Mouse (Mus musculus) T-helper 1 cell (primary cell): ENCODE results near the gene Sh2d2a.
"Not testable (repeated sequence)": the region's sequence is repeated elsewhere in the genome, so short reads cannot be mapped to it uniquely, and the experiment has no call there.

Source experiments
- in situ Hi-C: fragments of 300-600 bp; cut with MboI, MseI; formaldehyde crosslinking; loops from one replicate; pipeline ENCODE4 v1.15.1; 2025; ENCODE audit warnings: high pct_unique_total_duplicates

The Sh2d2a gene

GRCm38 (mm10) chr3:87855936-87856335 is 9.4 kb downstream of the Sh2d2a start:
- in situ Hi-C loops = no loop called here

DNA sequence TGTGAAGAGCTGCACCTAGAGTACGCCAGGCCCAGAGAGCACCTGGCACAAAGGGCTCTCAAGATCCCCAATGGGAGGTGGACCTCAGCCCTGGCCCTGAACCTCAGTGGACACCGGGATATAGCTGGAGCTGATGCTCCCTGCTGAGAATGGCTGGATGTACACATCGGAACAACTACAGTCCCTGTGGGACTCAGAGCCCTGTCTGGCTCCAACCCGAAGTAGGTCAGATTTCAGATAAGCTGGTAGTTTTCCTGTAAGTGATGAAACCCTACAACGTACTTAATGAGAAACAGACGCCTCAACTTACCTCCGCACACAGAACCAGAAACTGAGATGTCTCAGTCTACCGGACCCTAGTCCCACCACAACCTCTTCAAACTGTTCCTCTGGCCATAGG is 11.1 kb downstream of the Sh2d2a start:
- in situ Hi-C loops = no loop called here

DNA sequence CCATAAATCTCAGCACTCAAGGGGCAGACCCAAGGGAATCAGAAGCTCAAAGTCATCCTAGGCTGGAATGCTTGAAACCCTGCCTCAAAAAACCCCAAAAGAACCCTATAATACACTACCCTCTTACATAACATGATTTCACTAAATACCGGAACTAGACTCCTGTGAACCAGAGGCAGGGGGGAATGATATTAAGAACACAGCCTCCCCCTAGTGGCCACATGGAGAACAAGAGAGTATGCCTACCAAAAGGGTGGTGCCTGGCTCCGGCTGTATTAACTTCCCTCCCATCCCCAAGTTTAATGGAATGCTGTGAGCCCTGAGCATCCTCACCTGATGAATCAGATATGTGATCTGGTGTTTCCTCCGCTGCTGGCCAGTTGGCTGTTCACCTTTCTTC is 13.3 kb downstream of the Sh2d2a start:
- in situ Hi-C loops = no loop called here

GRCm38 (mm10) chr3:87864111-87864510 is 17.6 kb downstream of the Sh2d2a start:
- in situ Hi-C loops = not testable (repeated sequence)

- in situ Hi-C loops = no loop called here
Observed at GRCm38 (mm10) chr3:87877730-87878129, 31.2 kb downstream of the Sh2d2a start.

GRCm38 (mm10) chr3:87884291-87884690 is 37.7 kb downstream of the Sh2d2a start:
- in situ Hi-C loops = no loop called here

GRCm38 (mm10) chr3:87884708-87885251 is 38.2 kb downstream of the Sh2d2a start:
- in situ Hi-C loops = no loop called here

GRCm38 (mm10) chr3:87885281-87886003 is 38.9 kb downstream of the Sh2d2a start, which contains the start of gene Prcc:
Prcc (minus strand) TSS chr3:87885608.
- in situ Hi-C loops = no loop called here

GRCm38 (mm10) chr3:87886004-87886365 is 39.4 kb downstream of the Sh2d2a start:
- in situ Hi-C loops = no loop called here

DNA sequence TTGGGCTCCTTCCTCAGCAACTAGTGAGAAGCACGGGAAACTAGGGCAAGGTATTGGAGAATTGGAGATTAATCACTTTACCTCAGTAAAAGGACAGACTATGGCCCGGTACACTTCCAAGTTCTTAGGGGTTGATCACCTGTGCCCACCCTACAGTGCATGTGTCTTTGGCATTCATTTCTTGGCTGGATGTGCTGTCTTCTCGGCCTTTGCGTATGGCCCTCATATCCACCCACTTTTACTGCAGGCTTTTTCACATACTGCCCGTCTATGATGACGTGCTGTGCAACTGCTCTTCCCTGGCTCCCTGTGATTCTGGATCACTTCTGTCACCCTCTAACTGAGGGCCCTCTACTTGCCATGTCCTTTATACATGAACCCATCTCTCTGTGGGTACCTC is 39.9 kb downstream of the Sh2d2a start:
- in situ Hi-C loops = no loop called here

GRCm38 (mm10) chr3:87887400-87887799 is 40.8 kb downstream of the Sh2d2a start:
- in situ Hi-C loops = not testable (repeated sequence)

DNA sequence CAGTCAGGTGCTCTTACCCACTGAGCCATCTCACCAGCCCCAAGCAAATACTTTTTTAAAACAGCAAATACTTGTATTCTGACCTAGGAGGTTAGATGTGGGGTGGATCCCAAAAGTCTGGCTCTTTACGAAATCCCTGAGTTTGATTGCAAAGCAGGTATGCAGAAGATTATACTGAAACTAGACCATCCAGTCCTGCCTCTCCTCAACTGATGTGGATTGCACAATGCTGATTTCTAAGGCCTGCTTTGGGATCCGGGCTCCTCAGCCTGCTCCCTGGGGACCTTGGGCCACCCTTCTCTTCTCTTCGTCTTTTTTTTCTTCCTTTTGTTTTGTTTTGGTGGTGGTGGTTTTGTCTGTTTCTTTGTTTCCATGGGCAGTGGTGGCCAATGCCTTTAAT is 44.9 kb downstream of the Sh2d2a start:
- in situ Hi-C loops = no loop called here

DNA sequence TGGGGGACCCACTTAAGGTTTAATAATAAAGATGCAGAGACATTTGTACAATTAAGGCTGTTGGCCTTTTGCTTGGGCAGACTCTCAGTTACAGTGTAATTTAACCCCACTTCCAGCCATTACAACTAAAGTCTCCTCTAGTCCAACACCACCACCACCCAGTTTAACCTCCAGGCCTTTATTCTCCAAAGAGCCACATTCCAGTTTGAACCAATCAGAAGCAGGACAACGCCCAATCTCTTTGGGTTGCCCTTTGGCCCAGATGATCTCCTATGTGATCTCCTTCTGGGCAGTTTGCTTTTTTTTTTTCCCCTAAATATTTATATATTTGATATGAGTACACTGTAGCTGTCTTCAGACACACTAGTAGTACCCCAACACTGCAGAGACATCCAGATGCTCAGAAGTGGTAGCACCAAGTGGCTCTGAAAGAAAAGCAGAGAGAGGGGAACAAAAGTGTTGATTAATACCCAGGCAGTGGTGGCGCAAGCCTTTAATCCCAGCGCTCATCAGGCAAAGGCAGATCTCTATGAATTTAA is 46.9 kb downstream of the Sh2d2a start:
- in situ Hi-C loops = no loop called here

GRCm38 (mm10) chr3:87899266-87899665 is 52.7 kb downstream of the Sh2d2a start:
- in situ Hi-C loops = no loop called here

DNA sequence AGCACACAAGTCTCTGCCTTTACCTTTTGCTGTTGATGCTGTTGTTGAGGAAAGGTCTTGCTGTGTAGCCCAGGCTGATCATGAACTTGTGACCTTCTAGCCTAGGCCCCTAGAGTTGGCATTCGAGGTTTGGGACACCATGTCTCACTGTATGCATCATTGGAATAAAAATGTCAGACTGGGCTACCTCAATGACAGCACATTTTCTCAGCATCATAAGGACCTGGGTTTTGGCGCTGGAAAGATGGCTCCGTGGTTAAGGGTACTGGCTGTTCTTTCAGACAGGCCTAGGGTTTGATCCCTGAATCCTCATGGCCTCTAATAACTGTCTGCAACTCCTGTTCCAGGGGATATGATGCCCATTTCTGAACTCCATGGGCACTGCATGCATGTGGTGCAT is 53.2 kb downstream of the Sh2d2a start:
- in situ Hi-C loops = no loop called here

GRCm38 (mm10) chr3:87901036-87901624 is 54.6 kb downstream of the Sh2d2a start:
- in situ Hi-C loops = no loop called here

- in situ Hi-C loops = not testable (repeated sequence)
Observed at GRCm38 (mm10) chr3:87901959-87902358, 55.4 kb downstream of the Sh2d2a start.

DNA sequence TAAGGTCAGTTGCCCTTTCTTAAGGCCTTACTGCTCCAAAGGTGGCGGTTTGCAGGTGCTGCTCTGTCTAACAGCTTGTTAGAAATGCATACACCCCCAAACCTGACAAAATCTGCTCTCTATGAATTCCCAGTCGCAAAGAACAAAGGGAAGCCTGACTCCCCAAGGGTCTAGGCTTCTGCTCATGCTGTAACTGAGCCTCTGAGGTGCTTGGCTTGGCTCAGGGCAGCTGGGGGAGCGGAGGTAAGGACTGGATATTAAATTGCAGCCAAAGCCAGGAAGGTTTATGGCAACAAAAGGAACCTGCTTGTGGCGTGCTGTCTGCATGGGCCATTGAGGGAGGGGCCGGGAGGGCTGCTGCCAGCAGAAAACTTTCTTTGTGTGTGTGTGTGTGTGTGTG is 57.3 kb downstream of the Sh2d2a start:
- in situ Hi-C loops = no loop called here
